Mouse (Mus musculus) heart, embryonic 12.5 days (tissue): ENCODE data around the gene Zfyve1. TPM values are rescaled to one million over a fixed set of nuclear protein-coding genes. Genes with fewer than 3 reads are reported as not detected.

Experiments
- ATAC-seq: fragments of 200-750 bp; cut with Nextera tagmentation; 2 replicates; pipeline ENCODE4 v1.8.0; 2017; ENCODE audit warnings: moderate TSS enrichment, moderate library complexity; ENCODE audit not compliant: insufficient number of reproducible peaks, low FRiP score
- H3K27ac ChIP-seq: fragments of 300-500 bp; sonication (generic); 2 replicates; pipeline ENCODE4 v1.5.1; 2016; ENCODE audit warnings: mild to moderate bottlenecking, moderate library complexity; ENCODE audit not compliant: poor library complexity, severe bottlenecking
- H3K27me3 ChIP-seq: fragments of 300-500 bp; sonication (generic); replicated peaks from 2 replicates; pipeline ENCODE4 v1.6.1; 2016; ENCODE audit warnings: mild to moderate bottlenecking, moderate library complexity
- H3K36me3 ChIP-seq: fragments of 300-500 bp; sonication (generic); 2 replicates; pipeline ENCODE4 v1.6.1; 2016; ENCODE audit warnings: mild to moderate bottlenecking, moderate library complexity
- H3K4me1 ChIP-seq: fragments of 300-500 bp; sonication (generic); replicated peaks from 2 replicates; pipeline ENCODE4 v1.6.1; 2016; ENCODE audit warnings: mild to moderate bottlenecking
- H3K4me2 ChIP-seq: fragments of 300-500 bp; sonication (generic); 2 replicates; pipeline ENCODE4 v1.6.1; 2016; ENCODE audit warnings: mild to moderate bottlenecking, moderate library complexity
- H3K4me3 ChIP-seq: fragments of 300-500 bp; sonication (generic); 2 replicates; pipeline ENCODE4 v1.5.1; 2016; ENCODE audit warnings: mild to moderate bottlenecking
- H3K9ac ChIP-seq: fragments of 300-500 bp; sonication (generic); 2 replicates; pipeline ENCODE4 v1.6.1; 2016; ENCODE audit warnings: mild to moderate bottlenecking, moderate library complexity
- H3K9me3 ChIP-seq: fragments of 300-500 bp; sonication (generic); replicated peaks from 2 replicates; pipeline ENCODE4 v1.6.1; 2016; ENCODE audit warnings: mild to moderate bottlenecking, moderate library complexity
- WGBS: fragments of 180-500 bp; shearing (Covaris S2); methylation state at CpG from one replicate; pipeline ENCODE4 v1.1.7; 2016; 5-methylcytosine and 5-hydroxymethylcytosine counted together
- polyA plus RNA-seq: library from polyadenylated mRNA; unstranded; fragments of >200 nt; fragmentation: Nextera tagmentation; extraction: Ambion mirVana; gene quantifications from 2 replicates; pipeline ENCODE4 v1.2.1, GENCODE M21; 2016

Zfyve1 gene
- polyA plus RNA-seq, 1 experiment from 2014 or later = 19.2 TPM

DNA sequence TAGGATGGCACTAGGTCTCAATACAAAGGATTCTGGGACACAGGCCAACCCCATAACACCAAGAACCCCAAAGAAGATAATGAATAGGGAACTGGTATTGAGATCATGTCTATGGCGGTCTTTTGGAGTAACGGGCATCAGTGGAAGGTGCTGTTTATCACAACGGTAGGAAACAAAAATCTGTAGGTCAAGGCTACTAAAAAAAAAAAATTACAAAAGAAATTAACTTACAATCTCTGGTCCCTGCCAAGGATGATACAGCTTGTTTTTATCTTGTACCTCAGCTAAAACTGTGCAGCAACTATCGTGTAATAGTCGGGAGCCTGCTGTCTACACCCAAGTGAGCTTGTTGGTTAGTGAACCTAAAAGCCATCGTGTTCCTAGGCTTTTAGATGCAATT lies 100.3 kb downstream of the Zfyve1 start:
- Histone ChIP-seq H3K9ac (no peak overlapping the region), H3K4me2 (no peak overlapping the region), H3K4me1 (peaks cover 8% of the 10 kb centered on the region; the same call in 1 of the 2 replicates), H3K9me3 (no peaks in the 10 kb centered on the region), H3K27me3 (no peaks in the 10 kb centered on the region), H3K4me3 (no peak overlapping the region), H3K36me3 (no peaks in the 10 kb centered on the region), H3K27ac (no peak overlapping the region)
- ATAC-seq = no peak
- WGBS = 84% methylated on average over 6 of the region's 6 CpGs

Other genes starting within 250 kb of the Zfyve1 start
- 27.1 and 31.2 TPM in 2 replicates for gene Dpf3, start 109.5 kb downstream of the Zfyve1 start, polyA plus RNA-seq
- 22.7 and 23.8 TPM in 2 replicates for gene Dcaf4, start 76.8 kb downstream of the Zfyve1 start, polyA plus RNA-seq
- gene Rbm25, start 34.0 kb upstream of the Zfyve1 start, polyA plus RNA-seq = 176 and 187 TPM in 2 replicates
- 48.9 and 52.4 TPM in 2 replicates for gene Psen1, start 90.9 kb upstream of the Zfyve1 start, polyA plus RNA-seq
- 0.22 and 0.23 TPM in 2 replicates for gene Papln, start 166.4 kb upstream of the Zfyve1 start, polyA plus RNA-seq